Mouse (Mus musculus) forebrain, embryonic 12.5 days (tissue): ENCODE data around the gene Ptger3. TPM values are rescaled to one million over a fixed set of nuclear protein-coding genes. Genes with fewer than 3 reads are reported as not detected.

Source experiments
- ATAC-seq: fragments of 200-750 bp; cut with Nextera tagmentation; 2 replicates; pipeline ENCODE4 v1.8.0; 2017; ENCODE audit warnings: moderate TSS enrichment; ENCODE audit not compliant: low FRiP score
- H3K27ac ChIP-seq: fragments of 300-500 bp; sonication (generic); 2 replicates; pipeline ENCODE4 v1.5.1; 2016; ENCODE audit warnings: mild to moderate bottlenecking
- H3K27me3 ChIP-seq: fragments of 300-500 bp; sonication (generic); 2 replicates; pipeline ENCODE4 v1.6.1; 2016; ENCODE audit warnings: mild to moderate bottlenecking
- H3K36me3 ChIP-seq: fragments of 300-500 bp; sonication (generic); replicated peaks from 2 replicates; pipeline ENCODE4 v1.6.1; 2016; ENCODE audit warnings: mild to moderate bottlenecking
- H3K4me1 ChIP-seq: fragments of 300-500 bp; sonication (generic); 2 replicates; pipeline ENCODE4 v1.6.1; 2016
- H3K4me2 ChIP-seq: fragments of 300-500 bp; sonication (generic); 2 replicates; pipeline ENCODE4 v1.6.1; 2016; ENCODE audit warnings: mild to moderate bottlenecking, moderate library complexity
- H3K4me3 ChIP-seq: fragments of 300-500 bp; sonication (generic); replicated peaks from 2 replicates; pipeline ENCODE4 v1.5.1; 2016; ENCODE audit warnings: mild to moderate bottlenecking
- H3K9ac ChIP-seq: fragments of 300-500 bp; sonication (generic); 2 replicates; pipeline ENCODE4 v1.6.1; 2016; ENCODE audit warnings: mild to moderate bottlenecking
- H3K9me3 ChIP-seq: fragments of 300-500 bp; sonication (generic); 2 replicates; pipeline ENCODE4 v1.6.1; 2016
- WGBS: fragments of 180-500 bp; shearing (Covaris S2); methylation state at CpG from one replicate; pipeline ENCODE4 v1.1.7; 2016; 5-methylcytosine and 5-hydroxymethylcytosine counted together
- microRNA counts: library from miRNA; unstranded; fragments of <30 nt; microRNA quantifications from one replicate; lab custom pipeline; 2017
- microRNA-seq: library from miRNA; unstranded; fragments of <30 nt; microRNA quantifications from one replicate; pipeline ENCODE4, GENCODE M21; 2017
- polyA plus RNA-seq: library from polyadenylated mRNA; unstranded; fragments of >200 nt; fragmentation: Nextera tagmentation; extraction: Ambion mirVana; gene quantifications from 2 replicates; pipeline ENCODE4 v1.2.1, GENCODE M21; 2016

The Ptger3 gene
- polyA plus RNA-seq, 1 experiment from 2014 or later, result 2.3 TPM

GRCm38 (mm10) chr3:157666142-157666541 lies 99.5 kb downstream of the Ptger3 start:
- H3K27me3 ChIP-seq, result no peaks in the 10 kb centered on the region

GRCm38 (mm10) chr3:157686105-157686504 lies 119.4 kb downstream of the Ptger3 start:
- Histone ChIP-seq H3K4me1 (no peaks in the 10 kb centered on the region), H3K4me2 (no peak overlapping the region), H3K9ac (no peak overlapping the region), H3K9me3 (no peaks in the 10 kb centered on the region), H3K27me3 (no peaks in the 10 kb centered on the region), H3K27ac (no peak overlapping the region), H3K4me3 (no peak overlapping the region), H3K36me3 (no peaks in the 10 kb centered on the region)
- 79% methylated on average over 3 of the region's 3 CpGs for WGBS
- no peak for ATAC-seq

More at GRCm38 (mm10) chr3:157666142-157666541, 99.5 kb downstream of the Ptger3 start:
- no peak for ATAC-seq
- H3K36me3 ChIP-seq, result no peaks in the 10 kb centered on the region
- H3K9me3 ChIP-seq, result no peaks in the 10 kb centered on the region
- H3K9ac ChIP-seq, result no peak overlapping the region
- 76% methylated on average over 2 of the region's 2 CpGs for WGBS
- H3K4me1 ChIP-seq, result no peaks in the 10 kb centered on the region
- H3K4me3 ChIP-seq, result no peak overlapping the region
- H3K27ac ChIP-seq, result no peak overlapping the region
- H3K4me2 ChIP-seq, result no peak overlapping the region

- no peak for ATAC-seq
- Histone ChIP-seq H3K4me3 (no peak overlapping the region), H3K27me3 (no peaks in the 10 kb centered on the region), H3K9ac (no peak overlapping the region), H3K4me1 (no peaks in the 10 kb centered on the region), H3K9me3 (no peaks in the 10 kb centered on the region), H3K36me3 (no peaks in the 10 kb centered on the region), H3K27ac (no peak overlapping the region), H3K4me2 (no peak overlapping the region)
- 66% methylated on average over 6 of the region's 6 CpGs for WGBS
Measured at GRCm38 (mm10) chr3:157688419-157689162, 121.9 kb downstream of the Ptger3 start.

MicroRNA genes within 50 kb of the gene (microRNA counts, 519-probe panel; counts per million panel counts)
- microRNA mmu-miR-186 (lab: Ali Mortazavi, UCI), result not detected

Small RNAs within 50 kb of the gene (microRNA-seq; reads per million reads assigned to microRNA genes)
- gene Mir186, result 709 reads per million, percentile 73 among the genes with 10 or more reads in this experiment

Other genes starting within 250 kb of the Ptger3 start
- gene Zranb2, start 32.7 kb upstream of the Ptger3 start, polyA plus RNA-seq, result 143 and 151 TPM in 2 replicates